In the genomic region with DNA sequence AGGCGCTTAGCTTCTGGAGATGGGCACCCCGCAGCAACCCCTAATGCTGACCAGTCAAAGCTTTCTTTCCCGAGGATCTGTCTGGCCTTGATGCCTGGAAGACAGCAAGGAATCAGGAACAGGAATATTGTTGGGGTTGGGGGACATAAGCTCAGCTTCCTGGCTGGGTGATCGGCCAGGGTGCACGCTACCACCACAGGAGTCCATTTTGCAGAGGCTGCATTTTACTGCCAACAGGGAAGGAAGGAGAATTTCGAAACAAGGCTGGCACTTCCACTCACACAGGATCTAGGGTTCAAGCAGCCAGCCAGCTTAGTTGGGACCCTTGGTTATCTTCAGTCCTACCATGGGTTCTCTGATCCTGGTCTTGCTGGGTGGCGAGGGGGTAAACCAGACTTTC, we compare ENCODE assay signal across 8 mouse cellular contexts. TPM values are rescaled to one million over a fixed set of nuclear protein-coding genes. Genes with fewer than 3 reads are reported as not detected.
DNase-seq lines count a peak whose midpoint lies in the region; ATAC-seq lines count a peak whose summit lies in the region.

No protein-coding gene starts in this region.

- peak; percentile 6 for DNase-seq in adrenal gland, postnatal 14 days
- DNase-seq in adrenal gland, adult 8-10 months = no peak
- DNase-seq in thymus, postnatal 25 days = peak; percentile 24
- DNase-seq in thymus, postnatal 0 days (ENCODE audit: low spot score) = no peak
- DNase-seq in left cerebral cortex, postnatal 36 days (ENCODE audit: low spot score in 2 of 2) = no peak
- no peak for DNase-seq in spleen, postnatal 10 days (ENCODE audit: low spot score in 2 of 2)

- no peak for ATAC-seq in liver, embryonic 15.5 days (ENCODE audit: insufficient read depth)
- no peak for ATAC-seq in erythroid progenitor cell, adult 5-6 weeks (replicated peaks; ENCODE audit: low FRiP score, poor library complexity, severe bottlenecking)

- H3K27me3 ChIP-seq in liver, embryonic 15.5 days = peaks cover 26% of the 10 kb centered on the region

- H3K4me3 ChIP-seq in liver, embryonic 15.5 days (replicated peaks) = peak overlapping the region; percentile 63

- intact Hi-C loops in left cerebral cortex, postnatal 36 days (cut with DNase I) = loop anchor here (2.0 kb wide), 1 partner anchor 21 kb away; no protein-coding TSS in a partner anchor

- peaks cover 37% of the 10 kb centered on the region for H3K36me3 ChIP-seq in liver, embryonic 15.5 days (replicated peaks)

- WGBS in liver, embryonic 15.5 days (ENCODE audit: insufficient replicate concordance) = 21% methylated on average over 7 of the region's 7 CpGs

- H3K4me1 ChIP-seq in liver, embryonic 15.5 days (replicated peaks) = peaks cover 26% of the 10 kb centered on the region

- H3K4me2 ChIP-seq in liver, embryonic 15.5 days = peak overlapping the region; percentile 84

- H3K27ac ChIP-seq in liver, embryonic 15.5 days (replicated peaks) = peak overlapping the region; percentile 48

- no peaks in the 10 kb centered on the region for H3K9me3 ChIP-seq in liver, embryonic 15.5 days (replicated peaks)

- no peak overlapping the region for H3K9ac ChIP-seq in liver, embryonic 15.5 days

RNA-seq across cellular contexts. Expression of a gene that starts 0.7 kb away (rescaled TPM):
- total RNA-seq in adrenal gland, postnatal 14 days (2021) = 2.7 and 4.8 TPM in 2 replicates
- 10 to 100 TPM in 1 of 4 experiments, 1 to 10 TPM in 3; 4.3 to 10.6 (median 6.8) TPM for total RNA-seq in adrenal gland, adult 8-10 months (2022)
- polyA plus RNA-seq in thymus, postnatal 0 days (2015; fragmentation: Nextera tagmentation; extraction: Ambion mirVana) = 9.8 and 12.2 TPM in 2 replicates
- polyA plus RNA-seq in liver, embryonic 15.5 days (2015; fragmentation: Nextera tagmentation; extraction: Ambion mirVana) = 0.90 and 1.5 TPM in 2 replicates
- 0.72 and 1.3 TPM in 2 replicates for total RNA-seq in erythroid progenitor cell, adult 5-6 weeks (2015; ENCODE audit: low replicate concordance)
- total RNA-seq in erythroid progenitor cell, adult 5-6 weeks (2017; ENCODE audit: low replicate concordance) = 0.39 TPM in 1 of 2 replicates, not detected in the other
- 10 to 100 TPM; 69.7 to 72.3 TPM for total RNA-seq in left cerebral cortex, postnatal 36 days (2021)

RNA-seq across cellular contexts. Expression of a gene that starts 14.7 kb away (rescaled TPM):
- total RNA-seq in adrenal gland, postnatal 14 days (2021) = 17.3 and 20.8 TPM in 2 replicates
- total RNA-seq in adrenal gland, adult 8-10 months (2022) = 10 to 100 TPM; 30.8 to 55.1 (median 46.6) TPM
- 9.4 and 10.1 TPM in 2 replicates for polyA plus RNA-seq in thymus, postnatal 0 days (2015; fragmentation: Nextera tagmentation; extraction: Ambion mirVana)
- 2.0 and 2.3 TPM in 2 replicates for polyA plus RNA-seq in liver, embryonic 15.5 days (2015; fragmentation: Nextera tagmentation; extraction: Ambion mirVana)
- 2.2 and 16.8 TPM in 2 replicates for total RNA-seq in erythroid progenitor cell, adult 5-6 weeks (2015; ENCODE audit: low replicate concordance)
- total RNA-seq in erythroid progenitor cell, adult 5-6 weeks (2017; ENCODE audit: low replicate concordance) = 0.90 and 5.2 TPM in 2 replicates
- total RNA-seq in left cerebral cortex, postnatal 36 days (2021) = 10 to 100 TPM; 41.1 to 65.6 TPM

RNA-seq across cellular contexts. Expression of a gene that starts 22.4 kb away (rescaled TPM):
- total RNA-seq in adrenal gland, postnatal 14 days (2021) = 45.2 and 74.4 TPM in 2 replicates
- 10 to 100 TPM; 42.3 to 71.6 (median 53.0) TPM for total RNA-seq in adrenal gland, adult 8-10 months (2022)
- 64.3 and 81.3 TPM in 2 replicates for polyA plus RNA-seq in thymus, postnatal 0 days (2015; fragmentation: Nextera tagmentation; extraction: Ambion mirVana)
- 12.4 and 13.2 TPM in 2 replicates for polyA plus RNA-seq in liver, embryonic 15.5 days (2015; fragmentation: Nextera tagmentation; extraction: Ambion mirVana)
- 71.3 and 72.8 TPM in 2 replicates for total RNA-seq in erythroid progenitor cell, adult 5-6 weeks (2015; ENCODE audit: low replicate concordance)
- total RNA-seq in erythroid progenitor cell, adult 5-6 weeks (2017; ENCODE audit: low replicate concordance) = 40.5 and 47.1 TPM in 2 replicates
- total RNA-seq in left cerebral cortex, postnatal 36 days (2021) = 100 to 1,000 TPM; 223 to 239 TPM

RNA-seq across cellular contexts. Expression of a gene that starts 52.0 kb away (rescaled TPM):
- 43.3 and 57.9 TPM in 2 replicates for total RNA-seq in adrenal gland, postnatal 14 days (2021)
- total RNA-seq in adrenal gland, adult 8-10 months (2022) = 10 to 100 TPM; 39.0 to 53.5 (median 52.4) TPM
- polyA plus RNA-seq in thymus, postnatal 0 days (2015; fragmentation: Nextera tagmentation; extraction: Ambion mirVana) = 41.2 and 44.3 TPM in 2 replicates
- 13.1 and 15.0 TPM in 2 replicates for polyA plus RNA-seq in liver, embryonic 15.5 days (2015; fragmentation: Nextera tagmentation; extraction: Ambion mirVana)
- total RNA-seq in erythroid progenitor cell, adult 5-6 weeks (2015; ENCODE audit: low replicate concordance) = 21.8 and 24.5 TPM in 2 replicates
- total RNA-seq in erythroid progenitor cell, adult 5-6 weeks (2017; ENCODE audit: low replicate concordance) = 5.0 and 16.1 TPM in 2 replicates
- total RNA-seq in left cerebral cortex, postnatal 36 days (2021) = 10 to 100 TPM; 15.9 to 17.8 TPM

Comparison
In these comparisons a context has a peak if more than half of its experiments do, and no peak if none do; other contexts are left out.
1. DNase-seq: peak in adrenal gland, postnatal 14 days (single experiment) and thymus, postnatal 25 days (single experiment); none in adrenal gland, adult 8-10 months (single experiment), thymus, postnatal 0 days (single experiment), left cerebral cortex, postnatal 36 days (0 of 2) and spleen, postnatal 10 days (0 of 2).
2. RNA of a gene that starts 0.7 kb away (total RNA-seq): 69.7 to 72.3 TPM in left cerebral cortex, postnatal 36 days; 4.3 to 10.6 TPM in adrenal gland, adult 8-10 months, 2.7 to 4.8 TPM in adrenal gland, postnatal 14 days and 0.39 to 1.3 TPM in erythroid progenitor cell, adult 5-6 weeks; every median in the first group is over 4 times any median in the second.